ENCODE assay signal across 15 mouse cellular contexts in genomic region chr3:32430394-32430793, GRCm38 (mm10).
"Had no signal": no experiment of that assay in that cellular context is flagged by ENCODE, and none has a peak within 500 bp of the region (broad histone marks: within the 10 kb centered on the region; RNA-seq: fewer than 3 reads in every experiment).

No protein-coding gene starts in this region.

- H3K9me3 ChIP-seq: limb, embryonic 13.5 days; liver, embryonic 15.5 days; lung, embryonic 15.5 days; midbrain, embryonic 10.5 days; neural tube, embryonic 15.5 days had no signal

- H3K27ac ChIP-seq: layer of hippocampus, adult 2 months; limb, embryonic 13.5 days; liver, embryonic 15.5 days; lung, embryonic 15.5 days; midbrain, embryonic 10.5 days; neural tube, embryonic 15.5 days had no signal

- H3K36me3 ChIP-seq: limb, embryonic 13.5 days; liver, embryonic 15.5 days; lung, embryonic 15.5 days; neural tube, embryonic 15.5 days had no signal

- H3K4me3 ChIP-seq: layer of hippocampus, adult 2 months; limb, embryonic 13.5 days; liver, embryonic 15.5 days; lung, embryonic 15.5 days; midbrain, embryonic 10.5 days; myocyte; neural tube, embryonic 15.5 days had no signal

- H3K27me3 ChIP-seq: limb, embryonic 13.5 days; liver, embryonic 15.5 days; lung, embryonic 15.5 days; neural tube, embryonic 15.5 days had no signal

- H3K4me2 ChIP-seq: limb, embryonic 13.5 days; liver, embryonic 11.5 days; liver, embryonic 15.5 days; lung, embryonic 15.5 days; neural tube, embryonic 15.5 days had no signal

- H3K9ac ChIP-seq: limb, embryonic 13.5 days; liver, embryonic 15.5 days; lung, embryonic 15.5 days; neural tube, embryonic 15.5 days had no signal

- H3K4me1 ChIP-seq: midbrain, embryonic 10.5 days had no signal

- DNase-seq: kidney, postnatal 10 days; kidney, postnatal 4 days; left cerebral cortex, postnatal 4 days; midbrain, embryonic 14.5 days; right cerebral cortex, adult 18-20 months; right cerebral cortex, postnatal 25 days; thymus, postnatal 4 days had no signal
